Mouse (Mus musculus) large intestine, adult 2 months (tissue): ENCODE data around the gene Dok5. TPM values are rescaled to one million over a fixed set of nuclear protein-coding genes. Genes with fewer than 3 reads are reported as not detected.

ENCODE experiments used
- DNase-seq: peaks from one replicate; pipeline ENCODE4 v3.0.0-alpha.2; 2012; ENCODE audit warnings: low read depth, low spot score
- WGBS: fragments of 180-500 bp; shearing (Covaris S2); methylation state at CpG from one replicate; pipeline ENCODE4 v1.1.7; 2018; 5-methylcytosine and 5-hydroxymethylcytosine counted together
- polyA plus RNA-seq: library from polyadenylated mRNA; depleted of rRNA; stranded (reverse); fragments of >200 nt; gene quantifications from 2 replicates; pipeline ENCODE4 v1.2.3, GENCODE M21; 2012

The Dok5 gene
- polyA plus RNA-seq, 1 experiment = 0.42 TPM

DNA sequence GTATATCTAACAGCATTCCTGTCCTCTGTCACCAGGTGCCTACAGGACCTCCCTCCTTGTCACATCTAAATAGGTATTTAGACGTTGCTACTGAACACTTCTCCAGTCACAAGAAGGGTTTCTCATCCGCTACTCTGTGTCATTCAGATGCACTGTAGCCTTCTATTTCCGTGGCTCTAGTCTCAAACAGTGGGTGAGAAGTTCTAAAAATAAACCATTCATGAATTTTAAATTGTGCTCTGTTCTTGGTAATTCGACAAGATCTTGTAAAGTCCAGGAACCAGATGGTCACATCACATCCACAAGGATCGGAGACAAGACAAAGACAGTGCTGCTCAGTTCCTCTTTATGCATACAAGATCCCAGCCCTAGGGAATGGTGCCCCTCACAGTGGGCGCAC is 46.0 kb downstream of the Dok5 start:
- no peak for DNase-seq
- WGBS = 69% methylated on average over 6 of the region's 6 CpGs

DNA sequence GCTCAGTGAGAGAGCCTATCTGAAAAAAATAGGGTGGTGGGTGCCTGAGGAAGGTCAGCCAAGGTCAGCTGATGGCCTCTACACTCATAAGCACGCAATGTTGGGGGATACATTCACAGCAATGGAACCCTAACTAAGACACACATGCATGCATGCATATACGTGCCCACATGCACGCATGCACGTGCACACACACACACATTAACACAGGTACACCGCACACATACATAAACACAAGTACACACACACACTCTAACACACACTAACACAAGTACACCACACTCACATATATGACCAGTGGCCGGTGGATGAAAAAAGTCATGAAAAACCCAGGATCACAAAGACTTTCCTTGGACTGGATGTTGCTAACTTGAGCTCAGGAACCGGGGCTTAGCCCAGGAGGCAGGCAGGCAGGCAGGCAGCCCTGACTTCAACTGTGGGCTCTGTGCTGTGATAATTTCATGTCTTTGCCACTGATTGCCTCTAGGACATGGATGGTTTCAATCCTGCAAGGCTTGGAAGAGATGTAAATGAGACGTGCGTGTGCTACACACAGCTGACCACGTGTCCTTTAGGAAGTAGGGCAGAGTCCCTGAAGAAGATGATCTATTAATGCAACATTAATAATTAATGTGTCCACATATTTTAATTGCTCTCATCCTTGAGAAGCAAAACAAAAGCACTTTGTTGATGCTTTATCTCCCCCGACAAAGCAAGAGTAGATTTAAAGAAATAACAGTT is 48.6 kb downstream of the Dok5 start:
- 86% methylated on average over 11 of the region's 11 CpGs for WGBS
- DNase-seq = no peak

DNA sequence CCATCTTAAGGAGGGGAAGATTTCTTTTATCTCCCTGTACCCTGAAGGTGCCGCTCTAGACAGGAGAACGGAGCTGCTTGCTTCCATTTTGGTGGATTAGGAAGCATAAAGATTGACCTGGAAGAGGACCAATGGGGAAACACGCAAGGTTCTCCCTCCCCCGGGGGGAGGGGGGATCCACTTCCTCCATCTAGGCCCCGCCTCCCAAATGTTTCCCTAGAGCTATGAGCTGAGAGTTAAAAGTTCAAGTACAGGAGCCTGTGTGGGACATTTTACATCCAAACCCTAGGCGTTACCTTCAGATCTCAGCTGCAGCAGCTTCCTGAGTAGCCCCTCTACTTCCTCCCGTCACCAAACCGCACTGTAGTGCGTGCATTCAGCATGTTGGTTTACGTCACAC is 56.5 kb downstream of the Dok5 start:
- DNase-seq = no peak
- WGBS = 92% methylated on average over 10 of the region's 10 CpGs

DNA sequence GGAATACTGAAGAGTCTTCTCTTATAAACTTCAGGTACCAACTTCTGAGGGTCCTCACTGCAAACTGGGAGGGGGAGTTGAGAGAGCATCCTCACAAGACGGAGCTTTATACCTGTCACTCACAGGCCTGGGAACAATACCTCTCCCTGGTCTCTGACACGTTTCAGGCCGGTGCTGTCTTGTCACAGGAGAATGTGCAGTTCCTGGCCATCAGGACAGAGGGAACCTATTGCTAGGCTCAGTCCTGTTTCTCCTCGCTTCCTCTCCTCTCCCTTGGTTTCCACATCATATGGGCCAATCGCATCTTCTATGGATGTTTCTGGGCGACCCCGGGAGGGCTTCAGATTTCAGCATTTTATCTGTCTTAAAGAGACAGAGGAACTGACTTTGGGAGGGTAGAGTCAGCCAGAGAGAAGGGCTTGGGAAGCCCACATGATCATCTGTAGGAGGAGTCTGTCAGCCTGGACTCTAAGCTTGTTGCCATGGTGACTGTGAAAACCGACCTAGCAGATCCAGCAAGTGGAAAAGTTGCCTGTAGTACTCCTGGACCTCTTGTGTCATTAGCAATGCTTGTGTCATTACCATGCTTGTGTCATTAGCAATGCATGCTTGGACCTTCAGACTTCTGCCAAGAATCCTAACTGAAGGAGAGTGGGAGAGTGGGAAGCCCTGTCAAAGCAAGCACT is 59.9 kb downstream of the Dok5 start:
- WGBS = 49% methylated on average over 8 of the region's 8 CpGs
- DNase-seq = no peak

DNA sequence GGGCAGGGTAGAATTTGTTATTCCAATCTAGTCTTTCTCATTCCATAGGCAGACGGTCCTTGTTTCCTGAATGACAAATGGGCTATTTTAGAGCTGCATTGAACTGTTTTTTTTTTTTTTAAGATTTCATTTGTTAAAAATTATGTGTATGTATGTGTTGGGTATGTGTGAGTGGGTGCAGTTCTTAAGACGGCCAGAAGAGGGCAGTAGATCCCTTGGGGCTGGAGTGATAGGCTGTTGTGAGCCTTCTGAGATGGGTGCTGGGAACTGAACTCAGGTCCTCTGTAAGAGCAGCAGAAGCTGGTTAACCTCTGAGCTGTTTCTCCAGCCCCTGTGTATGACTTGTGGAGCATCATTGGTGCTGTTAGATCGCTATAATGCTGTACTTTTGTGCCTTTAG is 63.6 kb downstream of the Dok5 start:
- DNase-seq = no peak
- WGBS = 77% methylated on average over 3 of the region's 3 CpGs

DNA sequence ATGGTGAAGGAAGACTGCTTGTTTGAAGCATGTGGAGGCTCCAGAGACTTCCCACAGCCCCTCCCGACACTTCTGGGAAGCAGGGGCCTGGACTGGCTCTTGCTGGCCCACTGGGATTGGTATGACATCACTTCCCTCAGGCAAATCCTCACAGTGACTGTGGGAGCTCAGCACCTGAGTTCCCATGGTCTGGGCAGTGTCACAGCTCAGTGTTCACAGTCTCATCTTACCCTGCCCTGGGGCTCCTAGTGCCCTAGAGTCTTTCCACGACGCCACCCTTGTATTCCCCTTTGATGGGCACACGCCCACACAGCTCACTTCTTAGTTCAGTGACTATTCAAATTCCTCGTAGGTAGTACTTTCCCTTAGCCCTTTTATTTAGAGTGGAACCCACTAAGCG is 71.4 kb downstream of the Dok5 start:
- 66% methylated on average over 6 of the region's 6 CpGs for WGBS

DNA sequence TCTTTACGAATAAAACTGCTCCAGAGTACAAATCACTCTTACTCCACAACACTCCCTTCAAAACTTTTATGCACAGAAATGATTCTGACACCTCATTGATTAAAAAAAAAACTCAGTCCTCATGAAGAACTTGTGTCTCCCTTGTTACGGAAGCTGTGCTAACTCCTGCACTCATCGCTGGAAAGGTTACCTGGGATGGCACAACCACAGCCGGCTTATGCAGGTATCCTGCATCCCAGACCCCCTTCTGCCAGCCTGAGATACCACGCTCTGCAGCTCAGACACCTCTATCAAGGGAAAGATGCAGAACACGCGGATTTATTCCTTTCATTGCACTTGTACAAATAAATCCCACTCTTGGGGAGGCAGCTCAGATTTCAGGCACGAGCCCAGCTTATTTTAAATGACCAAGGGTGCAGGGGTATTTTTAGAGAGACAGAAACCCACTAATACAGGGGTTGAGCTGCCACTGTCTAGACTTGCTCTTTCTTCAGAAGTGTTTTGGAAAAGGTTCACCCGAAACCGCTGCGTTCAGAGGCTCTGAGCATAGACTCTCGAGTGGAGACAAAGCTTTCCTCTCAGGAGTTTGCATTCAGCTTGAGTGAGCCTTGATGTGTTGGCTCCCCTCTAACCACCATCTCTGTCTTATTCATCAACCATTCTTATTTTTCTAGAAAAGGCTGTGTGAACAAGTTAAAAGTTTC is 76.1 kb downstream of the Dok5 start:
- DNase-seq = no peak
- WGBS = 72% methylated on average over 12 of the region's 12 CpGs

More for the DNA sequence above, 71.4 kb downstream of the Dok5 start:
- DNase-seq = no peak

DNA sequence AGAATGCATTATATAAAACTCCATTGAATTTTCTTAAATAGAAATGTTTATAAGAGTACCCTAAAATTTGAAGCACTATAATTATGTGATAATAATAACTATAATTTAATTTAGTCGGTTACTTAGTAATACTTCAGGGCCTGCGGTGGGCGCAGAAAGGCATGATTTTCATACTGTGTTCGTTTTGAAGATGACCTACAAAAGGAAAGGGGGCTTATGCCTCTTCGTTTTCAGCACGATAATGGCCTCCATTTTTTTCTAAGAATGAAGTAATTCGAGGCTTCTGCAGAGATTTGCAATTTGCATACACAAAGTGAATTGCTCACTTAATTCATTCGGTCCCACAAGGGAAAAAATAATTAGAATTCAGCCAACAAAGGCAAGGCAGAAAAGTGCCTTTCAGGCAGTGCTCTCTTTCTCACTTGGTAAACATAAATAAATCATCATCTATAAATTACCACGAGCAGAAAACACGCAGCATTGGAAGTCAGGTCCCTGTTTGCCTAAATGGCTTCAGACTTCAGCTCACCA is 76.7 kb downstream of the Dok5 start:
- no peak for DNase-seq
- 61% methylated on average over 10 of the region's 10 CpGs for WGBS

DNA sequence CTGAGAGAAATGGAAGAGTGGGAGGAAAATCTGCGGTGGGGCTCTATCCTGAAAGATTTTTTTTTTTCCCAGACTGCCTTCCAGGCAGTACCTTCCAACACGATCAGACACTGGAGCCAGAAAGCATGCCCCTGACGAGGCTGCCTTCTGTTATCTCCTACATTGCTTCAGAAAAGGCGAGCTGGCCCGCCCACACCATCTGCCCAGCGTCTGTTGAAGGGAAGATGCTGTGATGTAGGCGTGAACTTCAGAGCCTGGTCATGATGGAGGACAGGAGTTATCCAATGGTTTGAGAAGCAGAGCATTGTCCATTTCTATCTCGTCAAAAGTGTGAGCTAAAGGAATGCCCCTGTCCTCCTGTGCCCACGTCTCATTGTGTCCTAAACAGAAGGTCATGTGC is 79.7 kb downstream of the Dok5 start:
- 75% methylated on average over 9 of the region's 9 CpGs for WGBS
- no peak for DNase-seq

DNA sequence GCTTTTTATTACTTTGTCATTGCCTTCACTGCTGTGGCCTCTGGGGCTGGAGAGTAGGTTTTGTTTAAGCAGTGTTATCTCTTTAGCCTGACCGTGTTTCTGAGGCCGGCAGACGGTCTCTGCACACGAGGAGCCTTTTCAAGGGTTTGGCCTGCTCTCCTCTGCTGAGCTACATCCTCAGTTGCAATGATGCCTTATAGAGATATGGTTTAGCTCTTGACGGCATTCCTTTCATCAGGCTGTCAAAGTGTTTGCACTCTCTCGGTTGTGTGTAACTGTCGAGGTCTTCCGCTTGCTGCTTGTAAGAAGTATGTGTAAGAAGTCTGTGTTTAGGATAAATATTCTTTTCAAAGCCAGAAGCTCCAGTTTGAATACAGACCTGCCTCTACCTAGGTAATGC is 84.7 kb downstream of the Dok5 start:
- 33% methylated on average over 8 of the region's 8 CpGs for WGBS
- no peak for DNase-seq

DNA sequence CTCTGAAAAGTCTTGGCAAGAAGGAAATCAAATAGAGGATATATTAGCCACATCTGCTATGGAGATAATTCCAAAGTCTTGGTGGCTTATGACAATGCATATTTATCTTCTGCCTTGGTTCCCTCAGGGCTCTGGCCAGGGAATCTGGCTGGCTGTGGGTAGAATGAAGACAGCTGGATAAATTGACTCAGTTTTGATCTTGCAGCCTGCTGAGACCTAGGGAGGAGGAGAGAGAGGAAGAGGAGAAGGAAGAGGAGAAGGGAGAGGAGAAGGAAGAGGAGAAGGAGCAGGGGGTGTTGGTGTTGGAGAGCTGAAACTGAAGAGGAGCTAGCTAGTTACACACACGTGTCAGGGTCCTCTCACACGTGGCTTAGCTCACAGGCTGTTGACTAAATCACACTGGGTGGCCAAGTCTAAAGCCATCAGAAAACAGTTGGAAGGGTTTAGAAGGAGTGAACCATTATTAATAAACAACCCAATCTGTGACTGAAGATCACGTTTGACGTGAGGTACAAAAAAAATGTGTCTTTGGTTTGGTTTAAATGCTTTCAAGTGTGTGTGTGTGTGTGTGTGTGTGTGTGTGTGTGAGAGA is 85.6 kb downstream of the Dok5 start:
- WGBS = 62% methylated on average over 4 of the region's 4 CpGs

DNA sequence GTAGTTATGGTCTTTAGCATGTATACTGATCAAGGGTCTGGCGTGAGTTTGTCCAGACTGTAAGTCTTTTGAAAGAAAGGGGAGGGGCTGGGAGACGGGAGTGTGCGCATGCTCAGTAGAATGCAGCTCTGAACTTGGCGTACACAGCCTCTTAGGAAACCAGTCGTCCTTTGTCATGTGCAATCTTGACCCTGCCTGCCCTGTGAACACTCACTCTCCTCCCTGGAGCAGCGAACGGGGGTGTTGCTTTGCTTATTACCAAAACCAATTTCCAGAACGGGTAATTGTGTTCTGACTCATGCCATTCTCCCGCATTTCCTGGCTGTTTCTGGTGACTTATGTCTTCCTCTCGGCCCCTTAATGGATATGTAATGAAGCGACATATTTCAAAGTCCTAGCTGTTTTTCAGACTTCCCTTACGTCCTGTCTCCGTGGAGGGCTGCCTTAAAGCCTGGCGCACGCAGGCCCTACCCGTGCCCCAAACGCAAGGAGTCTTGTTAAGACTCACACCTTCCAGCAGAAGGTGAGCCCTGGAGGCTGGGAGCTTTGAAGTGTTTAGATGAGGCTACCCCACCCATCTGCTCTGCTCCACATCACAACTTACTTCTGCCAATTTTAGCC is 95.3 kb downstream of the Dok5 start:
- DNase-seq = no peak
- 61% methylated on average over 17 of the region's 17 CpGs for WGBS

More for the DNA sequence above, 85.6 kb downstream of the Dok5 start:
- DNase-seq = no peak

DNA sequence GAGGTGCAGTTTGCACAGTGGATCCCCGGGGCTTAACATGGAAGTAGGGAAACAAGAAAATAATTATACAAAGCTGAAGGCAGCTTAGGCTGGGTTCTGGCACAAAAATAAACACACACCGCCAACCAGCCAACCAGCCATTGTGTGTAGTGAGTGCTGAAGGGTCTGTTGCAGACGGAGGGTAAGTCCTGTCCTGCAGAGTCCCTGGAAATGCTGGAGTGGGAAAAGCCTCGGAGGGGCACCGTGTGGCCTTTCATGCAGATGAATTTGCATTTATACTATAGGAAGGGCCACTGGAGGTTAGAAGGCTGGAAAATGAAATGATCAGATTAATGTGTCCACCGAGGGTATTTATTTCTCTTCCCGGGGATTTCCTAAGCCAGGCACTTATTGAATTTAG is 97.2 kb downstream of the Dok5 start:
- 77% methylated on average over 7 of the region's 7 CpGs for WGBS
- DNase-seq = no peak

DNA sequence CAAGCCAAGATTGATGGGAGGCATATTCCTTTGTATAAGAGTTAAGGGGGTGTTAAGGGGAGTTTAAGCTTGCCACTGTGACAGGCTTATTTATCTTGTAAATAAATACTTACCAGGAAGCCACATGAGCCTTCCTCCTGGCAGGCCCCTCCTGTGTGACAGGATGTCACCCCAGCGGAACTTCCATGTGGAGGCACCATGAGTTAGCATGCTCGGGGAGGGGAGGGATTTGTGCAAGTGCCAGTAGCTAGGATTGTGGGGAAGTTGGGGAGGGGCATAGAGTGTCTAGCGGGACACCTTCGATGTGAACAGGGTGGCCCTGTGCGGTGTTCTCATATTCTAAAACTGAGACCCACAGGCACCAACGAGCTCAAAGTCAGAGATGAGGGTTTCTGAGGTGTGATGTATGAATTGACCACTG is 97.6 kb downstream of the Dok5 start:
- WGBS = 83% methylated on average over 6 of the region's 6 CpGs
- DNase-seq = no peak

DNA sequence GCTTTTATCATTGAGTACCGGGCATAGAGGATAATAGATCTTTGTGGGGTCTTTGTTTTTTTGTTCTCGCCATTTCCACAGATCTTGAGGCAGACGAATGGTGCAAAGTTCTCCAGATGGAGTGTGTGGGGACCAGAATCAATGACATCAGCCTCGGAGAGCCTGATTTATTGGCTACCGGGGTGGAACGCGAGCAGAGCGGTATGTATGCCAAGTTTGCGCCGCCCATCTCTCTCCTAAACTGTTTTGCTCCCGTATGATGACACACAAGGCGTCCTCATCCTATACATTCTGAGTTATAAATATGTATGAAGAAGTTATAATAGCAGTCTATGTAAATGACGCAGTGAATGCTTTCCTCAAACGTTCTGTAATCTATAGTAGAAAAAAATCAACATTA is 98.4 kb downstream of the Dok5 start:
- DNase-seq = no peak
- WGBS = 90% methylated on average over 14 of the region's 14 CpGs

DNA sequence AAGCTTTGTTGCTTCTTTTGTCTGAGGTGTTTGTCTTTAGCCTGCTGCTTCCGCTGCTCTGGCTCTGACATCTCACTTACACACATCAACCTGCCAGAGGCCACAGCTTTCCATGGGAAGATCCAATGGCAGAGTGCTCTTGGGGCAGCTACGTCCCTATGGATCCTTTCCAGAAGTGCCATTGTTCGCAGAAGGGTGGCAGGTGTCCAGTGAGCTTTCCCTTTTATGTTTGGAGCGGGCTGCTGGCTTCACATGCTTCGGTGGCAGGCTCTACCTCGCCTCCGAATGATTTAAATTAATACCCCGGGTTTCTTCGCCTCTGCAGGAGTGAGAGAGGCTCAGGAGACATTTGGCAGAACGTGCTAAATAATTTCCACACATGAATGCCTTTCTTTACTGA is 105.3 kb downstream of the Dok5 start:
- WGBS = 73% methylated on average over 10 of the region's 10 CpGs
- no peak for DNase-seq

DNA sequence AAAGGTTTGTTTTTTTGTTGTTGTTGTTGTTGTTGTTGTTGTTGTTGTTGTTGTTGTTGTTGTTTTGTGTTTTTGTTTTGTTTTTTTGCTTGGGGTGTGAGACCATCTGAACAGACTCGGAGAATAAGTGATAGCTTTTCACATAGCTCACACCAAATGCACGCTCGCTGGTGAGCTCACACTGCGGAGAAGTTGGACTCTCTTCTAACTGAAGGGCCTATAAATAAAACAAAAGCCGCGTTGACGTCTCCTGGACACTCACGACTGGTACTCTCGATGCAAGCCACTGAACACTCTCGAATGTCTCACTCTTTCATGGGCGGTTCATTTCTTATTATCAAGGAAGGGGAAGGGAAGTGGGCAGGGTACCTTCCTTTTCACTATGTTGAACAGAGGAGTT is 105.8 kb downstream of the Dok5 start:
- no peak for DNase-seq
- 76% methylated on average over 11 of the region's 11 CpGs for WGBS

DNA sequence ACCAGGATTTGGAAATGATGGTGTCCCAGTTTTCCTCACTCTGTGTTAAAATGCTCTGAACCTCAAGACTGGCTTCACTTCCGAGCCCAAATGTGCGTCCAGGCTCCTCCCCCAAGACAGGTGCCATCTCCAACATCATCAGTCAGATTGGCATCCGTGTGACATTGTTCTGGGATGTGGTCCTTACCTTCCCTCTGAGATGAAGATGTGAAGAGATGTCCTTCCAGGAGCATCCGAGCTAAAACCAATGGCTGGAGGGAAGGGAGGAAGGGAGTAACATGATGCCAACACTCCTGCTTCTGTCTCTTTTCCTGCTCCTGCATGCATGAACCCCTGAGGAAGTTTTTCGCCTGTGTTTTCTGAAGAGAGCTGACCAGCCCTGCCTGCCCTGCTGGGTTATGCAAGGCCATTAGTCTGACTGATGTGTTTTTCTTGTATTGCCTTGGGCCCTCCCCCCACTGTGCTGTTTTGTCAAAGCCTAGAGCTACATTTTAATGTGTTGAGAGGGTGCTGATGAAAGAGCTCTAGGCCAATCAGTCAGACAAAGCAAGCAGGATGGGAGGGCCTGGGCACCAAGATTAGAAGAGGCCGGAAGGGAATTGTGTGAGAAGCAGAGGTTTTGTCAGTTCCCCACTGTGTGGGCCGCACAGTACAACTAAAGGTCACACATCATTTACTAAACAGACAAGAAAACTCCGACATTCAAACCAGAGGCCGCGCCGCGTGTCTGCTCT is 106.4 kb downstream of the Dok5 start:
- WGBS = 74% methylated on average over 12 of the region's 12 CpGs
- DNase-seq = no peak

DNA sequence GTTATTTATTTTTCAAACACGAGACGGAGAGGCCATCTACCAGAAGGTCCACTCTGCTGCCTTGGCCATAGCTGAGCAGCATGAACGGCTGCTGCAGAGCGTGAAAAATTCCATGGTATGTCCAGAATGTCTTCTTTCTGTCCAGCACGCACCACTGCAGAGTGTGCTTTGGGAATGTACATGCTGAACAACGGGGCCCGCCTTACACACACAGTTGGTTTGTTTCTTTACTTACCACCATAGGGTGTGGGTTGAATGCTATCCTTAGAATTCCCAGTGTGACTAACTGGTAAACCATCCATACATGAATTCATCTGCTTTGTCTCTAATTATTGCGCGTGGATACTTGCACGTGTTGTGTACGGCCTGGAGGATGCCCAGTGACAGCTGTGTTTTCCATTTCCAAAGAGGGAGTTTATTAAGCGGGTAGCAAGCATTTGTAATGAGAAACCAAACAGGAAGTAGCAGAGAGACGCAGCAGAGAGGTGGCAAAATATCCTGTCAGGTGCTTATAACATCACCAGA is 109.9 kb downstream of the Dok5 start:
- no peak for DNase-seq
- WGBS = 73% methylated on average over 13 of the region's 13 CpGs
